Mouse (Mus musculus) retina, postnatal 1 day (tissue): ENCODE results near the gene Got1.

Source experiments
- DNase-seq: peaks from one replicate; pipeline ENCODE4 v3.0.0-alpha.2; 2012

Gene Got1

DNA sequence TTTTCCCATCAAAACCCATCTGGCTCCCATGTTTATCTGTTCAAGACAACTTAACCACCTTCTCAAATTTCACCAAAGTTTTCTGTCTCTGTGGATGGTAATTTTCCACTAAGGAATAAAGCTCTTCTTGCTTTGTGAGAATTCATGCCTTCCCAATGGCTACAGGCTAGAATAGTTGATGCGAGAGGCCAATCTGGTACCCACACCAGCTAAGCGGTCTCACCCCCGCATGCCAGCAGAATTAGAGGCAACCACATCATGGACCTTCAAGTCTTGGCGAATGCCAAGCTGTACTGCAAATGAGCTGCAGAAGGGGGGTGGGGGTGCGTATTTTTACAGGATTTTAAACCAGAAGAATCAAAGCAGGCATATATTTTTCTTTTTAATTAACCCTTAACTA is 47.0 kb downstream of the Got1 start:
- DNase-seq, result no peak

GRCm38 (mm10) chr19:43476063-43476462 is 48.3 kb downstream of the Got1 start:
- no peak for DNase-seq

DNA sequence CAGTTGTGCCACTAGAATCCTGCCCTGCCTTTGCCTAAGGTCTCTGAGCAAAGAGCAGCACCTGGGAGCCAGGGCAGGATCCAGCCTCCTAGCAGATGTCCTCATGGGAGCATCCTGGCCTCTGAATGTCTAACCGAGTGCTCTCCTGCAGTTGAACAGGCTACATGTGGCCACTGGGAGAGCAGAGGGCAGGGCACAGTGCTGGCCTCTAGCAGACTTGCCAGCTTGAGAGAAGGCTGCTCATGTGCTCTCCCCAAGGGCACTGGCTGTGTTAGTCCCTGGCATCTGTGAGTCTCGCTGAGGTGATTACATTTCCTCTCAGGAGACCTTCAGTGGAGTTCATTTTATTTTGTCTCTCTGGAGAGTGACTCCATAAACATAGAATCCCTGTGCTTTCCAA is 48.8 kb downstream of the Got1 start:
- DNase-seq, result no peak

DNA sequence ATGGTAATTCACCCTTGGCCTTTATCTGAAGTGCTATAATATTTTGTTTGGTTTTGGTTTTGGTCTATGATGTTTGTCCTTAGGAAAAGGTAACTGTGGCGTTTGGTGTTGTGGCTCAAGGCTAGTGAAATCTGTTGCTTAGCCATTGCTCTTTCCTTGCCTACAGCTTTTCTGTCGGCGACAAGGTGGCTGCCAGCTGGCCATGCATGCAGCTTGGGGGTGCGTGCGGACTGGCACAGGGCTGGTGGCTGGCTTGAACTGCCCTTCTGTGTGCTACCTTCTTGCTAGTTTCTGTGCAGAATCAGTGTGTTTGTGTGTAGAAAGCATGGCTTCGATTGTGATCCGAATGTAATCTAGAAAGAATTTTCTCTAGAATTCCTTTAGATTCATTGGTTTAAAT is 51.6 kb downstream of the Got1 start:
- no peak for DNase-seq

- DNase-seq, result no peak
Observed at GRCm38 (mm10) chr19:43472331-43472730, 52.1 kb downstream of the Got1 start.

- DNase-seq, result peak; percentile 61
Observed at GRCm38 (mm10) chr19:43469333-43469732, 55.1 kb downstream of the Got1 start.

DNA sequence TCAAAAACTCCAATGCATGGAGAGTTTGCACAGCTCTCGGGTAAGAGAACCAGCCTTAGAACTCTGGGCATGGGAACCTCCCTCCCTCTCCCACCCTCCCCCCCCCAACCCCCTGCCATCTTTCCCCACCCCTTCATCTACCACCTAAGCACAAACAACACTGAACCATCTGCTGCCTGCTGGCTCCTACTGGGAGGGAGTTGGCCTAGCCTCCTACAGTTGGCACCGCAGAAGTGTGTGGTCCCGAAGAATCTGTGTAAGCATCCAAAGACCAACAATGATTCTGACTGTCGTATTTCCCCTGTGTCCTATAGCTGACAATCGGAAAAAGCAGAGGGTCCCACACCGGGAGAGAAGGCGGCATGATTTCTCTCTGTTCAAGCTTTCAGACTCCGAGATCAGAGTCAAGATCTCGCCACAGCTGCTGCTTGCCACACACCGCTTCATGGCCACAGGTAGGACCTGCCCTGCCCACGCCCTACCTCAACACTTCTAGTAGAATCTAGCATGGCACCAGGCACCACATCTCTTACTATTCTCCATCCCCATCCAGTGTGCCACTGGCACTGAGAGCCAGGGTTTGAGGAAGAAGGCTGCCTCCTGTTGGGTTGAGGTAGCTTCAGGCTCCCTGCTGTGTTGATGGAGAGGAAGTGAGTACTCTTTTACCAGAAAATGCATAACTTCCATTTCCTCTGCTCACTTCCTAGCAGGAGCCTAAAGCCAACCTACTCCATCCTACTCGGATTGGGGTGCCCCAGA is 56.3 kb downstream of the Got1 start:
- DNase-seq, result no peak

- no peak for DNase-seq
Observed at GRCm38 (mm10) chr19:43465601-43466255, 58.7 kb downstream of the Got1 start.

DNA sequence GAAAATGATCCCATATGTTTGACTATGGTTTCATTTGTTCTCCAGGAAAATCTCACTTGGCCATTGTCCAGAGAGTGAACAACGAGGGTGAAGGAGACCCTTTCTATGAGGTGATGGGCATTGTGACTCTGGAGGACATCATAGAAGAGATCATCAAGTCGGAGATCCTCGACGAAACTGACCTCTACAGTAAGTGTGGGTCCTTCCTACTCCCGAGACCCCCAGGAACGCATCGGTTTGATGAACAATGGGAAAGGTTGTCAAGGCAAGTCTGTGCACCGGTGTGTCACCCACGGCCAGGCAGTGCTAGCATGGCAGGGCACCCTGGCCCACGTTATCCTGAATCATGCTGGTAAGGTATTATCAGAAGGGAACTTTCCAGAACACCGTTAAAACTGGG is 59.3 kb downstream of the Got1 start:
- DNase-seq, result no peak

DNA sequence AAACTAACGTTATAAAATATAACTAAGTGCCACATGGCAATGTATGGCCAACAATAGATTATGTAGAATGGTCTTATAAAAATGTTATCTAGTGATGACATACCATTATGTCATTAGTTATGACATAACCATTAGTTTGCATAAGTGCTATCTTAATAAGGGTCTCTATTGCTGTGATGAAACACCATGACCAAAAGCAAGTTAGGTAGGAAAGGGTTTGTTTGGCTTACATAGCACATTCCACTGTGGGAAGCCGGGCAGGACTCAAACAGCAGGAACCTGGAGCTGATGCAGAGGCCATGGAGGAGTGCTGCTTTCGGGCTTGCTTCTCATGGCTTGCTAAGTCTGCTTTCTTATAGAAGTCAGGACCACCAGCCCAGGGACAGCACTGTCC is 60.1 kb downstream of the Got1 start:
- no peak for DNase-seq

DNA sequence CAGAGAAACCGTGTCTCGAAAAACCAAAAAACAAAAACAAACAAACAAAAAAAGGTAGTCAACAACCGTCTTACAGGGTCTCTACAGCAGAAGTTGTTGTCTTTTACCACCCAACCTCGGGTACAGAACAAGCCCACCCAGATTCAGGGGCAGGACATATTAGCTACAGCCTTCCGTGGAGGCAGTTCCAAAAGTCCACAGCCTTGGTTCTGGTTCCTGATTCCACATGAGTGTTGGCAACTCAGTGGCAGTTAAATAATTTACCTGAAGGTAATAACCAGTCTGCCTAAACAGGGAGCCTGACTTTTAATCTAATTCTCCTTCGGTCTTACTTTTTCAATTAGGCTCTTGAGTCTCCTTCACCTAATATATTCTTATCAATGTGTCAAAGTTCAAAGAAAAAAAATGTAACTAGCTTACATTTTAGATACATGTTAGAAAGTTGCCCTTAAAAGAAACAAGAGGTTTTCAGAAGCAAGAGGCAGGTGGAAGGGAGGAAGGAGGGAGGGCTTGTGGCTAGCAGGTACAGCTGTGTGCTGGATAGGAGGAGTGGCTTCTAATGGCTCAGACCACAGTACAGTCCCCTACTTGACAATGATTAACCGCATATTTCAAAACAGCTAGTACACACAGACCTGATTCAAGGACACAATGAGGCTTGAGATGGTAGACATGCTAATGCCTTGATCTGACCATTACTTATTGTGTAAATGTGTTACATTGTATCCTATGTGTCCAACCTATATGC is 60.7 kb downstream of the Got1 start:
- no peak for DNase-seq

DNA sequence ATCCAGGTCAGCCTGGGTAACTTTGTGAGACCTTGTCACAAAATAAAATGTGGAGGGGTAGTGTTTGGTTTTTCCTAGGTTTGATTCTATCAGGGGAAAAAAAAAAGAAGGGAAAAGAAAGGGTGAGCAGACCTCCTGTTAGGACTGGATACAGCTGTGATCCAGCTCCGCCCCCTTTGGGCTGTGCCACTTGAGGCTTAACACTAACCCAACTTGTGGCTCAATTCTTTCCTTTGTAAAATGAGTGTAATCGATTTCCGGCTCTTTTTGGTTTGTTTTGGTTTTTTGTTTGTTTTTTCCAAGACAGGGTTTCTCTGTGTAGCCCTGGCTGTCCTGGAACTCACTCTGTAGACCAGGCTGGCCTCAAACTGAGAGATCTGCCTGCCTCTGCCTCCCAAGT is 62.3 kb downstream of the Got1 start:
- DNase-seq, result no peak

- no peak for DNase-seq
Observed at GRCm38 (mm10) chr19:43460481-43460880, 63.9 kb downstream of the Got1 start.

GRCm38 (mm10) chr19:43459948-43460347 is 64.5 kb downstream of the Got1 start:
- DNase-seq, result no peak

GRCm38 (mm10) chr19:43453025-43453424 is 71.4 kb downstream of the Got1 start:
- DNase-seq, result no peak

DNA sequence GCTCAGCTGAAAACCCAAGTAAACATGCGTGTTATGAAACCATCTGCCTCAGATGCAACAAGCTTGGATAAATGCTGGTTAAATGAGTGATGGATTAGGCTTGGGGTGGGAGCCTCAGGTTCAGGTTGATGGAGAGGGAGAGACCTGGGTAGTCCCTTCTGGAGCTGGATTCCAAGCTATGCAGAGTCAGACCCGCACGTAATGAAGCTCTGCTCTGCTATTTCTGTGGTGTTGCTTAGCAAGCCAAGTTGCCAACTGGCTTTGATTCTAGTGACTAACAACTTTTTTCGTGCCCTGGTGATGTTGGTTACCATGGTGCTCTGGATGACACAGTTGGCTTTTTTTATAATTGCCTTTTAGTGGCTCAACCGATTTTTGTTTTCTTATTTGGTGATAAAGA is 72.2 kb downstream of the Got1 start:
- DNase-seq, result no peak

DNA sequence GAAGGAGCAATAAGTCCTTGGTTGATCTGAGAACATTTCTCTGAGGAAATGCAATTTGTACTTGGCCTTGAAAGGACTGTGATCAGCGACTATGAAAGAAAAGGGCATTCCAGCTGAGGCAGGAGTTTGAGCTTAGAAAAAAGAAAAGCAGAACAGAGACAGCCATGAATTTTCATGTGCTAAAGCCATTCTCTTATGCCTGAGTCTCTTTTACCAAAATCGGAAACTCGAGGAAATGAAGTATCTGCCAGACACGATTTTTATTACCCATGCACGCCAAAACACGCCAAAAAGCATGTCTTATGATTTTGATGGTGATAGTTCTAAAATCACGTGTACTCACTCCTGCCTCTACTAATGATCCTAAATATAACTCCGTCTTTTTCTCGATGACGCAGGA is 72.8 kb downstream of the Got1 start:
- DNase-seq, result no peak
